Mouse (Mus musculus) limb, embryonic 12.5 days (tissue): ENCODE measurements around the gene Wdr38. TPM values are rescaled to one million over a fixed set of nuclear protein-coding genes. Genes with fewer than 3 reads are reported as not detected.

ENCODE experiments used
- polyA plus RNA-seq: library from polyadenylated mRNA; unstranded; fragments of >200 nt; fragmentation: Nextera tagmentation; extraction: Ambion mirVana; gene quantifications from 2 replicates; pipeline ENCODE4 v1.2.1, GENCODE M21; 2016

Gene Wdr38
- polyA plus RNA-seq, 1 experiment from 2014 or later = 1.8 TPM

Other genes starting within 250 kb of the Wdr38 start
- 0.83 and 0.85 TPM in 2 replicates for gene Nr6a1, start 69.8 kb upstream of the Wdr38 start, polyA plus RNA-seq
- 4.7 and 6.2 TPM in 2 replicates for gene Olfml2a, start 65.5 kb upstream of the Wdr38 start, polyA plus RNA-seq
- gene Arpc5l, start 7.9 kb downstream of the Wdr38 start, polyA plus RNA-seq = 111 and 118 TPM in 2 replicates
- 1,152 and 1,201 TPM in 2 replicates for gene Rpl35, start 8.1 kb downstream of the Wdr38 start, polyA plus RNA-seq
- 28.8 and 29.6 TPM in 2 replicates for gene Golga1, start 68.1 kb downstream of the Wdr38 start, polyA plus RNA-seq
- gene Scai, start 193.3 kb downstream of the Wdr38 start, polyA plus RNA-seq = 16.9 and 19.9 TPM in 2 replicates
- gene Ppp6c, start 229.0 kb downstream of the Wdr38 start, polyA plus RNA-seq = 64.4 and 65.7 TPM in 2 replicates